8 mouse cellular contexts compared by ENCODE assay signal in genomic region chr7:5038940-5039339, GRCm38 (mm10). TPM values are rescaled to one million over a fixed set of nuclear protein-coding genes. Genes with fewer than 3 reads are reported as not detected.
DNase-seq lines count a peak whose midpoint lies in the region; ATAC-seq and TF ChIP-seq lines count a peak whose summit lies in the region.
"Had no signal": no experiment of that assay in that cellular context is flagged by ENCODE, and none has a peak within 500 bp of the region (broad histone marks: within the 10 kb centered on the region; RNA-seq: fewer than 3 reads in every experiment).

No protein-coding gene starts in this region.

- intact Hi-C loops in left cerebral cortex, postnatal 4 days (cut with DNase I) = no loop called here

- 18% methylated on average over 5 of the region's 5 CpGs for WGBS in lung, embryonic 14.5 days
- WGBS in embryonic facial prominence, embryonic 12.5 days = 43% methylated on average over 5 of the region's 5 CpGs
- 49% methylated on average over 5 of the region's 5 CpGs for WGBS in limb, embryonic 10.5 days
- 29% methylated on average over 5 of the region's 5 CpGs for WGBS in stomach, embryonic 14.5 days

- no peaks in the 10 kb centered on the region for H3K27me3 ChIP-seq in lung, embryonic 14.5 days (ENCODE audit: insufficient read depth, low read length)
- H3K27me3 ChIP-seq in embryonic facial prominence, embryonic 12.5 days = no peaks in the 10 kb centered on the region
- no peaks in the 10 kb centered on the region for H3K27me3 ChIP-seq in limb, embryonic 10.5 days (ENCODE audit: low read depth, poor library complexity, severe bottlenecking)
- H3K27me3 ChIP-seq in stomach, embryonic 14.5 days (ENCODE audit: control insufficient read depth, insufficient read depth, low read length) = no peaks in the 10 kb centered on the region

- no peak for TF ChIP-seq CTCF in lung, embryonic 14.5 days (IDR thresholded peaks at IDR 0.05; ENCODE audit: low read depth)

- H3K4me1 ChIP-seq in lung, embryonic 14.5 days (ENCODE audit: insufficient read depth) = no peaks in the 10 kb centered on the region
- H3K4me1 ChIP-seq in embryonic facial prominence, embryonic 12.5 days = peaks cover 6% of the 10 kb centered on the region; the same call in 1 of the 2 replicates
- H3K4me1 ChIP-seq in limb, embryonic 10.5 days = peaks cover 4% of the 10 kb centered on the region; the same call in 1 of the 2 replicates
- H3K4me1 ChIP-seq in stomach, embryonic 14.5 days (ENCODE audit: control insufficient read depth, insufficient read depth, low read length) = no peaks in the 10 kb centered on the region

- H3K4me2 ChIP-seq in lung, embryonic 14.5 days = peak overlapping the region; percentile 68
- peak overlapping the region; percentile 51 for H3K4me2 ChIP-seq in embryonic facial prominence, embryonic 12.5 days (replicated peaks)
- H3K4me2 ChIP-seq in stomach, embryonic 14.5 days (replicated peaks; ENCODE audit: low read depth, low read length) = peak overlapping the region; percentile 44

- peak overlapping the region; percentile 62 for H3K4me3 ChIP-seq in lung, embryonic 14.5 days (ENCODE audit: low read depth, low read length)
- peak overlapping the region; percentile 61 for H3K4me3 ChIP-seq in embryonic facial prominence, embryonic 12.5 days
- peak overlapping the region; percentile 81 for H3K4me3 ChIP-seq in limb, embryonic 10.5 days
- peak overlapping the region; percentile 57 for H3K4me3 ChIP-seq in stomach, embryonic 14.5 days (ENCODE audit: low read depth, low read length)

- H3K9me3 ChIP-seq in lung, embryonic 14.5 days (ENCODE audit: low read depth, low read length) = no peaks in the 10 kb centered on the region
- H3K9me3 ChIP-seq in embryonic facial prominence, embryonic 12.5 days = peaks cover 12% of the 10 kb centered on the region; the same call in 1 of the 2 replicates
- 0 out of 2 replicates have a peak, but pooled peaks cover 7% of the 10 kb centered on the region for H3K9me3 ChIP-seq in limb, embryonic 10.5 days (replicated peaks)
- no peaks in the 10 kb centered on the region; the same call in 1 of the 2 replicates for H3K9me3 ChIP-seq in stomach, embryonic 14.5 days (ENCODE audit: control insufficient read depth, low read depth, low read length)

- H3K36me3 ChIP-seq in lung, embryonic 14.5 days (ENCODE audit: insufficient read depth) = peaks cover 18% of the 10 kb centered on the region
- H3K36me3 ChIP-seq in embryonic facial prominence, embryonic 12.5 days = peaks cover 28% of the 10 kb centered on the region
- H3K36me3 ChIP-seq in limb, embryonic 10.5 days = peaks cover 33% of the 10 kb centered on the region
- H3K36me3 ChIP-seq in stomach, embryonic 14.5 days (ENCODE audit: control insufficient read depth, insufficient read depth, low read length) = peaks cover 15% of the 10 kb centered on the region; the same call in 1 of the 2 replicates

- H3K9ac ChIP-seq in lung, embryonic 14.5 days = peak overlapping the region; percentile 70
- H3K9ac ChIP-seq in embryonic facial prominence, embryonic 12.5 days = peak overlapping the region; percentile 52; the same call in 1 of the 2 replicates
- H3K9ac ChIP-seq in stomach, embryonic 14.5 days (replicated peaks; ENCODE audit: low read depth, low read length) = peak overlapping the region; percentile 63; the same call in 1 of the 2 replicates

- ATAC-seq in lung, embryonic 14.5 days (ENCODE audit: insufficient read depth) = no peak
- ATAC-seq in embryonic facial prominence, embryonic 12.5 days (ENCODE audit: insufficient number of reproducible peaks, insufficient read depth, low FRiP score, low TSS enrichment) = no peak
- ATAC-seq in stomach, embryonic 14.5 days (ENCODE audit: insufficient number of reproducible peaks, insufficient read depth, low FRiP score, low read depth) = no peak

- DNase-seq in lung, embryonic 14.5 days = no peak
- DNase-seq in lung, postnatal 10 days = no peak
- DNase-seq in limb, embryonic 10.5 days (ENCODE audit: low spot score) = no peak
- DNase-seq in left cerebral cortex, postnatal 4 days = no peak
- DNase-seq in adrenal gland, adult 8-10 months = no peak

- peak overlapping the region; percentile 96; the same call in 1 of the 2 replicates for H3K27ac ChIP-seq in lung, embryonic 14.5 days (ENCODE audit: low read depth)
- H3K27ac ChIP-seq in embryonic facial prominence, embryonic 12.5 days = peak overlapping the region; percentile 95
- H3K27ac ChIP-seq in limb, embryonic 10.5 days = peak overlapping the region; percentile 98
- peak overlapping the region; percentile 95; the same call in 1 of the 2 replicates for H3K27ac ChIP-seq in stomach, embryonic 14.5 days (ENCODE audit: low read length)

RNA-seq across cellular contexts. Expression of gene Zfp784, which starts 0.7 kb away (rescaled TPM):
- 4.2 and 4.6 TPM in 2 replicates for polyA plus RNA-seq in lung, embryonic 14.5 days (2014; fragmentation: Nextera tagmentation; extraction: Ambion mirVana)
- polyA plus RNA-seq in embryonic facial prominence, embryonic 12.5 days (2016; fragmentation: Nextera tagmentation; extraction: Ambion mirVana) = 5.4 and 5.7 TPM in 2 replicates
- polyA plus RNA-seq in limb, embryonic 10.5 days (2016; fragmentation: Nextera tagmentation; extraction: Ambion mirVana) = 2.5 and 4.0 TPM in 2 replicates
- 4.6 and 6.2 TPM in 2 replicates for polyA plus RNA-seq in stomach, embryonic 14.5 days (2014; fragmentation: Nextera tagmentation; extraction: Ambion mirVana)
- 1 to 10 TPM; 5.2 to 5.6 TPM for total RNA-seq in left cerebral cortex, postnatal 4 days (2021)
- 1 to 10 TPM; 4.3 to 7.8 (median 6.0) TPM for total RNA-seq in adrenal gland, adult 8-10 months (2022)

RNA-seq across cellular contexts. Expression of gene 4632433K11Rik, which starts 5.0 kb away (rescaled TPM):
- polyA plus RNA-seq in lung, embryonic 14.5 days (2014; fragmentation: Nextera tagmentation; extraction: Ambion mirVana) = not detected in 2 replicates
- polyA plus RNA-seq in embryonic facial prominence, embryonic 12.5 days (2016; fragmentation: Nextera tagmentation; extraction: Ambion mirVana) = not detected in 2 replicates
- not detected in 2 replicates for polyA plus RNA-seq in limb, embryonic 10.5 days (2016; fragmentation: Nextera tagmentation; extraction: Ambion mirVana)
- not detected in 2 replicates for polyA plus RNA-seq in stomach, embryonic 14.5 days (2014; fragmentation: Nextera tagmentation; extraction: Ambion mirVana)
- not detected for total RNA-seq in left cerebral cortex, postnatal 4 days (2021)
- under 1 TPM in 1 of 4 experiments, not detected in 3; 0.34 TPM for total RNA-seq in adrenal gland, adult 8-10 months (2022)
- polyA plus RNA-seq: small intestine, adult 2 months had no signal

RNA-seq across cellular contexts. Expression of gene Zfp580, which starts 12.4 kb away (rescaled TPM):
- 44.5 and 45.1 TPM in 2 replicates for polyA plus RNA-seq in lung, embryonic 14.5 days (2014; fragmentation: Nextera tagmentation; extraction: Ambion mirVana)
- polyA plus RNA-seq in embryonic facial prominence, embryonic 12.5 days (2016; fragmentation: Nextera tagmentation; extraction: Ambion mirVana) = 36.4 and 41.8 TPM in 2 replicates
- 30.1 and 34.3 TPM in 2 replicates for polyA plus RNA-seq in limb, embryonic 10.5 days (2016; fragmentation: Nextera tagmentation; extraction: Ambion mirVana)
- 35.7 and 44.1 TPM in 2 replicates for polyA plus RNA-seq in stomach, embryonic 14.5 days (2014; fragmentation: Nextera tagmentation; extraction: Ambion mirVana)
- 10 to 100 TPM; 65.0 to 65.4 TPM for total RNA-seq in left cerebral cortex, postnatal 4 days (2021)
- 1 to 10 TPM; 5.4 to 9.7 (median 8.5) TPM for total RNA-seq in adrenal gland, adult 8-10 months (2022)

RNA-seq across cellular contexts. Expression of gene Ccdc106, which starts 18.6 kb away (rescaled TPM):
- polyA plus RNA-seq in lung, embryonic 14.5 days (2014; fragmentation: Nextera tagmentation; extraction: Ambion mirVana) = 5.6 and 6.0 TPM in 2 replicates
- 35.5 and 38.4 TPM in 2 replicates for polyA plus RNA-seq in embryonic facial prominence, embryonic 12.5 days (2016; fragmentation: Nextera tagmentation; extraction: Ambion mirVana)
- 5.5 and 9.0 TPM in 2 replicates for polyA plus RNA-seq in limb, embryonic 10.5 days (2016; fragmentation: Nextera tagmentation; extraction: Ambion mirVana)
- polyA plus RNA-seq in stomach, embryonic 14.5 days (2014; fragmentation: Nextera tagmentation; extraction: Ambion mirVana) = 22.4 and 25.0 TPM in 2 replicates
- total RNA-seq in left cerebral cortex, postnatal 4 days (2021) = 10 to 100 TPM; 50.4 to 61.6 TPM
- 1 to 10 TPM; 2.9 to 5.6 (median 3.8) TPM for total RNA-seq in adrenal gland, adult 8-10 months (2022)

RNA-seq across cellular contexts. Expression of gene Zfp865, which starts 18.8 kb away (rescaled TPM):
- polyA plus RNA-seq in lung, embryonic 14.5 days (2014; fragmentation: Nextera tagmentation; extraction: Ambion mirVana) = 7.4 TPM in 2 replicates
- 8.2 TPM in 2 replicates for polyA plus RNA-seq in embryonic facial prominence, embryonic 12.5 days (2016; fragmentation: Nextera tagmentation; extraction: Ambion mirVana)
- 7.5 and 7.7 TPM in 2 replicates for polyA plus RNA-seq in limb, embryonic 10.5 days (2016; fragmentation: Nextera tagmentation; extraction: Ambion mirVana)
- polyA plus RNA-seq in stomach, embryonic 14.5 days (2014; fragmentation: Nextera tagmentation; extraction: Ambion mirVana) = 8.9 and 9.1 TPM in 2 replicates
- total RNA-seq in left cerebral cortex, postnatal 4 days (2021) = 10 to 100 TPM; 43.8 to 45.9 TPM
- total RNA-seq in adrenal gland, adult 8-10 months (2022) = 10 to 100 TPM; 25.0 to 38.6 (median 30.3) TPM
